Mouse (Mus musculus): ENCODE results near the gene Hdac9. TPM values are rescaled to one million over a fixed set of nuclear protein-coding genes. Genes with fewer than 3 reads are reported as not detected.

Hdac9 gene
- polyA plus RNA-seq, 1 experiment from 2014 or later = 1.5 TPM

DNA sequence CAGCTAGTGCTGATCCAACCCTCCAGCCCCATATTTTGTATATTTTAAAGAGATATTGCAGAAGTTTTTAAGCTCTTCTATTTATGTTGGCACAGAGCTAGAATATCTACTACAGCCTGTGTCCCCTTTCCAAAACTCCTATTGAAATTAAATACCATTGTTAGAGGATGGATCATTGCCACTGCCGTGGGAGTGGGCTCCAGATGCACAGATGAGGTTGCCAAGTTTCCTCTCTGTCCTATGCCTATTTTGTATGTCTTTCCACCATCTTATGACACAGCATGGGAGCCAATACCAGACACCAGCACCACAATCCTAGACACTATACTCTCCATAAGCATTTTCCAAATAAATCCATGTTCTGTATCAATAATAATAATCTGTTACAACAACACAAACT is 743.9 kb downstream of the Hdac9 start:
- Histone ChIP-seq H3K36me3 (ENCODE audit: control insufficient read depth, insufficient read depth, low read length) (no peaks in the 10 kb centered on the region), H3K9me3 (ENCODE audit: control insufficient read depth, low read length) (no peaks in the 10 kb centered on the region), H3K4me1 (replicated peaks; ENCODE audit: control insufficient read depth, insufficient read depth) (no peaks in the 10 kb centered on the region), H3K4me3 (ENCODE audit: low read depth, low read length) (no peak overlapping the region), H3K27ac (replicated peaks) (no peak overlapping the region), H3K9ac (ENCODE audit: low read length) (no peak overlapping the region), H3K27me3 (ENCODE audit: control insufficient read depth, insufficient read depth, low read length) (no peaks in the 10 kb centered on the region), H3K4me2 (replicated peaks; ENCODE audit: low read depth) (no peak overlapping the region)
- DNase-seq (ENCODE audit: low spot score) (no peak), ATAC-seq (ENCODE audit: low FRiP score, low TSS enrichment) (no peak)
- no peak for TF ChIP-seq EP300 (optimal IDR thresholded peaks at IDR 0.05)
- TF ChIP-seq CTCF (IDR thresholded peaks at IDR 0.05; ENCODE audit: low read depth) = no peak
- 48% methylated on average over 1 of the region's 1 CpGs for WGBS

DNA sequence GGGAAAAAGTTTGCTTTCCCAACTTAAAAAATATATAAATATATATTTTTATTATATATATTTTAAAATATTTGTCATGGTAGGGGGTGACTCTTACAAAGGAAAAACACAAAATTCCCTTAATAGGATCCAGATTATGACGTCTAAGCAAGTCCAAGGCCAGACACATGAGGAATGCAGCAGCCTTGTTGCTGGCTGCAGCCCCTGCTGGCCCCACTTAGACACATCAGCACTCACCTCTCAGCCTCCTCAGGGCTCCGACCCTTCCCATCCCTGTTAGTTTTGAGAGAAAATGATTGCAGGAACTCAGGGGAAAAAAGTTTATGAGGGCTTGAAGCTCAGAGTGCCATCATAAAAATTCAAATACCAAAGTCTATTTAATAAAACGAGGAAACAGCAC is 746.3 kb downstream of the Hdac9 start:
- Histone ChIP-seq H3K9ac (ENCODE audit: low read length) (no peak overlapping the region), H3K4me1 (replicated peaks; ENCODE audit: control insufficient read depth, insufficient read depth) (no peaks in the 10 kb centered on the region), H3K4me3 (ENCODE audit: low read depth, low read length) (no peak overlapping the region), H3K27me3 (ENCODE audit: control insufficient read depth, insufficient read depth, low read length) (no peaks in the 10 kb centered on the region), H3K9me3 (ENCODE audit: control insufficient read depth, low read length) (no peaks in the 10 kb centered on the region), H3K27ac (replicated peaks) (no peak overlapping the region), H3K4me2 (replicated peaks; ENCODE audit: low read depth) (no peak overlapping the region), H3K36me3 (ENCODE audit: control insufficient read depth, insufficient read depth, low read length) (no peaks in the 10 kb centered on the region)
- WGBS = 63% methylated on average over 3 of the region's 3 CpGs
- TF ChIP-seq CTCF (IDR thresholded peaks at IDR 0.05; ENCODE audit: low read depth) (no peak), EP300 (optimal IDR thresholded peaks at IDR 0.05) (no peak)
- ATAC-seq (ENCODE audit: low FRiP score, low TSS enrichment) (no peak), DNase-seq (ENCODE audit: low spot score) (no peak)

DNA sequence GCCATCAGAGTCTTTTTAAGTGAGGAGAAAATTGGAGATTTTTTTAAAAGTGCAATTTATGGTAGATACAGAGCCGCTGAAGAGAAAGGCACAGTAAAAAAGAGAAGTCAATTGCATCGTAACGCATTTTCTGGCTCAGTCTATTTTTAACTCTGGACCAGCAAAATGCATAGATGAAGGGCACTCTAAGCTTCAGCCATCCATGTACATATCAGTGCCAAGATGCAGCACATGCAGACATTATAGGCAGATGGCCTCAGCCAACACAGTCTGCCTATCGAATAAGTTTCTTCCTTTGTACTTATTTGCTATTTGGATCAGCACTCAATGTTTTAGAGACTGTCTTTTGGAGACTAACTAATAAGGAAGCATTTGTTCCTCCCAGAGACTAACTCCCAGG is 751.2 kb downstream of the Hdac9 start:
- no peaks in the 10 kb centered on the region for H3K4me1 ChIP-seq (replicated peaks; ENCODE audit: control insufficient read depth, insufficient read depth)
- H3K9ac ChIP-seq (ENCODE audit: low read length) = no peak overlapping the region
- WGBS = 77% methylated on average over 4 of the region's 4 CpGs
- H3K36me3 ChIP-seq (ENCODE audit: control insufficient read depth, insufficient read depth, low read length) = no peaks in the 10 kb centered on the region
- ATAC-seq (ENCODE audit: low FRiP score, low TSS enrichment) (no peak), DNase-seq (ENCODE audit: low spot score) (no peak)
- H3K4me2 ChIP-seq (replicated peaks; ENCODE audit: low read depth) = no peak overlapping the region
- no peak overlapping the region for H3K27ac ChIP-seq (replicated peaks)
- H3K4me3 ChIP-seq (ENCODE audit: low read depth, low read length) = no peak overlapping the region
- TF ChIP-seq EP300 (optimal IDR thresholded peaks at IDR 0.05) (no peak), CTCF (IDR thresholded peaks at IDR 0.05; ENCODE audit: low read depth) (no peak)
- H3K27me3 ChIP-seq (ENCODE audit: control insufficient read depth, insufficient read depth, low read length) = no peaks in the 10 kb centered on the region
- no peaks in the 10 kb centered on the region for H3K9me3 ChIP-seq (ENCODE audit: control insufficient read depth, low read length)

DNA sequence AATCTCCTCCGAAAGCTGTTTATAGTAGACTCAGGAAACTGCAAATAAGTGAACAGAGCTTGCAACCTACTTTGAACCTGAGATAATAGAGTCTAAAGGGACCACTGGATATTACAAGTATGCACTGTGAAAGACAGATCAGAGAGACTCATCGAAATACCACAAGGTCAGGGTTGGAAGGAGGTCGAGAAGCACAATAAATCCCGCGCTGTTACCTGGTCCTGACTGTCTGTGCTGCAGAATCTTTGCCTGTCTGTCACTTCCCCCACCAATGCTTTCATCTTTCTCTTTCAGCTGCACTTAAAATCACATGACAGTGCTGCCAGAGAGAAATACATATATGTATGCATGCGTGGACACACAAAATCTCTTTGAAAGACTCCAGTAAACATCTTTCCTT is 760.6 kb downstream of the Hdac9 start:
- Histone ChIP-seq H3K27ac (replicated peaks) (no peak overlapping the region), H3K9ac (ENCODE audit: low read length) (no peak overlapping the region), H3K27me3 (ENCODE audit: control insufficient read depth, insufficient read depth, low read length) (no peaks in the 10 kb centered on the region), H3K9me3 (ENCODE audit: control insufficient read depth, low read length) (no peaks in the 10 kb centered on the region), H3K36me3 (ENCODE audit: control insufficient read depth, insufficient read depth, low read length) (no peaks in the 10 kb centered on the region), H3K4me2 (replicated peaks; ENCODE audit: low read depth) (no peak overlapping the region), H3K4me3 (ENCODE audit: low read depth, low read length) (no peak overlapping the region), H3K4me1 (replicated peaks; ENCODE audit: control insufficient read depth, insufficient read depth) (no peaks in the 10 kb centered on the region)
- no peak for TF ChIP-seq CTCF (IDR thresholded peaks at IDR 0.05; ENCODE audit: low read depth)
- 75% methylated on average over 6 of the region's 6 CpGs for WGBS
- DNase-seq (ENCODE audit: low spot score) (no peak), ATAC-seq (ENCODE audit: low FRiP score, low TSS enrichment) (no peak)

DNA sequence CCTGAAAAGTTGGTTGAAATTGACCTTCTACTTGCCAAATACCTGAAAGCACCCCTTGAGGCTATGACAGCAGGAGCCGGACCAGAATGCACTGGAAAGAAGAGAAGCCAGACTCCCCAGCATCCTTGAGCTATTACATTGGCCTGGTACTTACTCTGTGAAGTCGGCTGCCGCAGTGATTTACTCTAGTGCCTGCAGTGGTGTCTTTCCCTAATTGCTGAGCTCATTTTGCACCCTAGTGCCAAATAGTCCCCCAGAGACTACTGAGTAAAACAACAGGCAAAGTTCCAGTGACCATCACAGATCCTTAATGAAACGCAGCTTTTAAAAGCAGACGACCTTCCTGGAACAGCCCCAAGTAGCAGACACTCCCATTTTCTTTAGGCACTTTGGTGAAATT is 761.2 kb downstream of the Hdac9 start:
- WGBS = 40% methylated on average over 5 of the region's 5 CpGs
- no peak overlapping the region for H3K4me2 ChIP-seq (replicated peaks; ENCODE audit: low read depth)
- H3K4me3 ChIP-seq (ENCODE audit: low read depth, low read length) = no peak overlapping the region
- H3K9me3 ChIP-seq (ENCODE audit: control insufficient read depth, low read length) = no peaks in the 10 kb centered on the region
- no peaks in the 10 kb centered on the region for H3K4me1 ChIP-seq (replicated peaks; ENCODE audit: control insufficient read depth, insufficient read depth)
- H3K27me3 ChIP-seq (ENCODE audit: control insufficient read depth, insufficient read depth, low read length) = no peaks in the 10 kb centered on the region
- H3K36me3 ChIP-seq (ENCODE audit: control insufficient read depth, insufficient read depth, low read length) = no peaks in the 10 kb centered on the region
- ATAC-seq (ENCODE audit: low FRiP score, low TSS enrichment) = no peak
- TF ChIP-seq CTCF (IDR thresholded peaks at IDR 0.05; ENCODE audit: low read depth) = no peak
- no peak for TF ChIP-seq EP300 (optimal IDR thresholded peaks at IDR 0.05)
- no peak for DNase-seq (ENCODE audit: low spot score)
- H3K27ac ChIP-seq (replicated peaks) = no peak overlapping the region
- no peak overlapping the region for H3K9ac ChIP-seq (ENCODE audit: low read length)

DNA sequence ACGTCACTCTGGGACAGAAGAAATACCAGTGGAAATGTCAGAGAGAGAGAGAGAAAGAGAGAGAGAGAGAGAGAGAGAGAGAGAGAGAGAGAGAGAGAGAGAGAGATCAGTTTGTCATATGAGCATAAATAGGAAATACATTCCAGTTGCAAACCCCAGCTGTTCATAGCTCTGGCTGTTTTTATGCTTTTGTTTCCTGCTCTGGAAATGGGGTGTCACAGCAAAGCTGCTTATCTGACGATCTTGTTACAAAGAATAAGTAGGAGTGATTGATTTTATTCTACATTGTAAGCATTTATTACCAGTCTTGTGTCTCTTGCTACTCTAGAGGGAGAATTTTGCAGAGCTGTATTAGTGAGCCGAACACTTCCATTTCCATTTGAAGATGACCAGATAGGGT is 762.1 kb downstream of the Hdac9 start:
- DNase-seq (ENCODE audit: low spot score) (no peak), ATAC-seq (ENCODE audit: low FRiP score, low TSS enrichment) (no peak)
- no peak overlapping the region for H3K4me2 ChIP-seq (replicated peaks; ENCODE audit: low read depth)
- H3K4me3 ChIP-seq (ENCODE audit: low read depth, low read length) = no peak overlapping the region
- TF ChIP-seq EP300 (optimal IDR thresholded peaks at IDR 0.05) = no peak
- no peak for TF ChIP-seq CTCF (IDR thresholded peaks at IDR 0.05; ENCODE audit: low read depth)
- H3K27ac ChIP-seq (replicated peaks) = no peak overlapping the region
- no peak overlapping the region for H3K9ac ChIP-seq (ENCODE audit: low read length)
- no peaks in the 10 kb centered on the region for H3K4me1 ChIP-seq (replicated peaks; ENCODE audit: control insufficient read depth, insufficient read depth)
- H3K36me3 ChIP-seq (ENCODE audit: control insufficient read depth, insufficient read depth, low read length) = no peaks in the 10 kb centered on the region
- WGBS = 40% methylated on average over 3 of the region's 3 CpGs
- H3K9me3 ChIP-seq (ENCODE audit: control insufficient read depth, low read length) = no peaks in the 10 kb centered on the region
- H3K27me3 ChIP-seq (ENCODE audit: control insufficient read depth, insufficient read depth, low read length) = no peaks in the 10 kb centered on the region

All from stomach, postnatal 0 days (tissue).